Mouse (Mus musculus) myocyte (in vitro differentiated cells): ENCODE results near the gene Oasl1.

Source experiments
- E2F4 ChIP-seq: IDR thresholded peaks from one replicate; pipeline ENCODE4 v1.6.1; 2011; ENCODE audit warnings: mild to moderate bottlenecking, control low read depth, moderate library complexity; ENCODE audit not compliant: insufficient read depth
- MAX ChIP-seq: IDR thresholded peaks from one replicate; pipeline ENCODE4 v1.6.1; 2011; ENCODE audit warnings: low read depth, mild to moderate bottlenecking, control low read depth
- POLR2A ChIP-seq: IDR thresholded peaks from one replicate; pipeline ENCODE4 v1.6.1; 2011; ENCODE audit warnings: low read depth, mild to moderate bottlenecking, control low read depth, moderate library complexity; ENCODE audit not compliant: insufficient read length
- POLR2AphosphoS2 ChIP-seq: IDR thresholded peaks from one replicate; pipeline ENCODE4 v1.6.1; 2011; ENCODE audit warnings: low read depth, control low read depth; ENCODE audit not compliant: insufficient read length
- SRF ChIP-seq: IDR thresholded peaks from one replicate; pipeline ENCODE4 v1.6.1; 2011; ENCODE audit warnings: low read depth; ENCODE audit not compliant: control insufficient read depth, insufficient read length
- TCF12 ChIP-seq: IDR thresholded peaks from one replicate; pipeline ENCODE4 v1.6.1; 2011; ENCODE audit warnings: mild to moderate bottlenecking, control low read depth; ENCODE audit not compliant: poor library complexity, insufficient read depth, severe bottlenecking
- TCF3 ChIP-seq: IDR thresholded peaks from one replicate; pipeline ENCODE4 v1.6.1; 2011; ENCODE audit warnings: low read depth, control low read depth; ENCODE audit not compliant: insufficient read length
- USF1 ChIP-seq: IDR thresholded peaks from one replicate; pipeline ENCODE4 v1.6.1; 2011; ENCODE audit warnings: low read depth, mild to moderate bottlenecking, control low read depth, moderate library complexity

DNA sequence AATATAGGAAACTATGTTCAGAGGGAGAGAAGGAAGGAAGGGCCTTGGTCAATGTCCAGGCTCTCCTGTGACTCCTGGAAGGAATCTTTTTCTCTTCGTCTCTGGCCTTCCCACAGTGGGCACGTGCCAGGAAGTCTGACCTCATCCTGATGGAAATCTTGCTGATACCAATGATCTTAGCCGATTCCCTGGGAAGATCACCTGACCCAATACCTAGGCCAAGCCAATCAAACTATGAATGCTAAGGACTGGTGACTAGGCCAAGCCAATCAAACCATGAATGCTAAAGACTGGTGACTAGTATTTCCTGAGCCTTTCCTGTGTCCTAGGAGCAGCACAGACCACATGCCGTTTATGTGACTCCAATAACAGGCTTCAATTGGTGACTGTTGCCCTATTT lies 9.4 kb upstream of the Oasl1 start:
- TF ChIP-seq POLR2AphosphoS2, result no peak
- TF ChIP-seq TCF12, result no peak
- TF ChIP-seq POLR2A, result no peak
- TF ChIP-seq SRF, result no peak
- no peak for TF ChIP-seq USF1
- no peak for TF ChIP-seq MAX
- no peak for TF ChIP-seq E2F4
- no peak for TF ChIP-seq TCF3
